Mouse (Mus musculus) olfactory bulb, adult 2 months (tissue): ENCODE data around the gene Tenm3. TPM values are rescaled to one million over a fixed set of nuclear protein-coding genes. Genes with fewer than 3 reads are reported as not detected.

Experiments
- H3K27ac ChIP-seq: fragments of 200-500 bp; 2 replicates; pipeline ENCODE4 v1.5.1; 2012; ENCODE audit warnings: low read depth, low read length; ENCODE audit not compliant: insufficient read depth
- H3K4me1 ChIP-seq: fragments of 200-500 bp; 2 replicates; pipeline ENCODE4 v1.6.1; 2012; ENCODE audit warnings: low read length; ENCODE audit not compliant: control insufficient read depth, insufficient read depth
- H3K4me3 ChIP-seq: fragments of 200-500 bp; 2 replicates; pipeline ENCODE4 v1.5.1; 2012; ENCODE audit warnings: mild to moderate bottlenecking, low read depth, low read length, moderate library complexity; ENCODE audit not compliant: insufficient read depth
- CTCF ChIP-seq: fragments of 200-500 bp; IDR thresholded peaks from 2 replicates; pipeline ENCODE4 v1.5.1; 2012; ENCODE audit warnings: low read depth, mild to moderate bottlenecking, low read length, moderate library complexity; ENCODE audit not compliant: insufficient read depth
- POLR2A ChIP-seq: fragments of 200-500 bp; IDR thresholded peaks from 2 replicates; pipeline ENCODE4 v1.6.1; 2012; ENCODE audit warnings: mild to moderate bottlenecking, low read depth, low read length, moderate library complexity; ENCODE audit not compliant: insufficient read depth
- WGBS: fragments of 180-500 bp; shearing (Covaris S2); methylation state at CpG from one replicate; pipeline ENCODE4 v1.1.7; 2018; 5-methylcytosine and 5-hydroxymethylcytosine counted together
- polyA plus RNA-seq: library from polyadenylated mRNA; stranded (reverse); fragments of >200 nt; gene quantifications from 2 replicates; pipeline ENCODE4 v1.2.4, GENCODE M21; 2012; ENCODE audit warnings: low replicate concordance; ENCODE audit not compliant: missing spikeins, insufficient read depth, insufficient read length

Tenm3 gene
- polyA plus RNA-seq, 1 experiment: 52.2 TPM

DNA sequence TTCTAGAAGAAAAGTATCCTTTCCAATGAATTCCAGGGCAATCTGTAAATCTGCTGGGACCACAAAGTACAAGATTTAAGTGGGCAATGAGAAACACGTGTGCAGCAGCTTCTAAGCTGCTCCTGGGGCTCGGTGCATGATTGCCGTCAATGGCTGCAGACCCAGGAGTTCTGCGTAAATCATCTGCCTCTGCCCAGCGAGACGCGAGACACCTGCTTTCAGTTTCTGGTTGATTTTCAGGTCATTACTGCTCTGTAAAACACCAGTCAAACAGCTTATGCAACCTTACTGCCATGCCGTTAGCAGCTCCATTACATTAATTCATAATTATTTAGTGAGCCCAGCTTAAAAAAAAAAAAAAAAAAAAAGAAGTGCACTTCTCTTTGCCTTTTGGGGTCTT lies 543.7 kb downstream of the Tenm3 start:
- 72% methylated on average over 8 of the region's 8 CpGs for WGBS

GRCm38 (mm10) chr8:48299341-48299740 lies 544.4 kb downstream of the Tenm3 start:
- H3K4me1 ChIP-seq: peaks cover 6% of the 10 kb centered on the region
- WGBS: 86% methylated on average over 12 of the region's 12 CpGs
- H3K27ac ChIP-seq: no peak overlapping the region
- H3K4me3 ChIP-seq: no peak overlapping the region
- no peak for TF ChIP-seq POLR2A
- TF ChIP-seq CTCF: no peak

More for the DNA sequence above, 543.7 kb downstream of the Tenm3 start:
- H3K27ac ChIP-seq: no peak overlapping the region
- TF ChIP-seq CTCF (no peak), POLR2A (no peak)
- H3K4me3 ChIP-seq: no peak overlapping the region
- peaks cover 6% of the 10 kb centered on the region for H3K4me1 ChIP-seq

DNA sequence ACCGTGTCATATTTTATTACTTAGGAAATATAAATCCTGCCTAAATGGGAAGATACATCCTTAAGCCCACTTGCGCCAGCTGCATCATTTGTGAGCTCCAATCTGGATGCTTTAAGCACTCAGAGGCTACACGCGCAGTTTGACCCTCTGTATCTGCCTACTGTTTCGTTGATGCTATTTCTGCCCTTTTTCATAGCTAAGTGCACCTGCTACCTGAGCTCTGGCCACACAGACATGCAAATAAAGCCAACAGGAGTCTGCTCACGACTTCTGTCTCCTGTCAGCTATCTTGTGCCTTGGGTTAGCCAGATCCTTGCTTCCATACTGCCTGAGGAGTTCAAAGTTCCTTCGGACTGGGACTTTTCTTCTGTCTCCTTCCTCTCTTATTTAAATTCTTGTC lies 547.4 kb downstream of the Tenm3 start:
- no peak overlapping the region for H3K27ac ChIP-seq
- no peak overlapping the region for H3K4me3 ChIP-seq
- WGBS: 89% methylated on average over 7 of the region's 7 CpGs
- peaks cover 6% of the 10 kb centered on the region for H3K4me1 ChIP-seq
- no peak for TF ChIP-seq CTCF
- no peak for TF ChIP-seq POLR2A

- Histone ChIP-seq H3K27ac (no peak overlapping the region), H3K4me1 (0 out of 2 replicates have a peak, but pooled peaks cover 3% of the 10 kb centered on the region), H3K4me3 (no peak overlapping the region)
- WGBS: 50% methylated on average over 6 of the region's 6 CpGs
- no peak for TF ChIP-seq CTCF
- TF ChIP-seq POLR2A: no peak
Observed at GRCm38 (mm10) chr8:48295558-48295957, 548.2 kb downstream of the Tenm3 start.

- Histone ChIP-seq H3K4me1 (0 out of 2 replicates have a peak, but pooled peaks cover 3% of the 10 kb centered on the region), H3K4me3 (no peak overlapping the region), H3K27ac (no peak overlapping the region)
- TF ChIP-seq POLR2A (no peak), CTCF (no peak)
- WGBS: 60% methylated on average over 3 of the region's 3 CpGs
Observed at GRCm38 (mm10) chr8:48293797-48294196, 550.0 kb downstream of the Tenm3 start.

- TF ChIP-seq CTCF: no peak
- TF ChIP-seq POLR2A: no peak
Observed at GRCm38 (mm10) chr8:48285432-48285831, 558.3 kb downstream of the Tenm3 start.

DNA sequence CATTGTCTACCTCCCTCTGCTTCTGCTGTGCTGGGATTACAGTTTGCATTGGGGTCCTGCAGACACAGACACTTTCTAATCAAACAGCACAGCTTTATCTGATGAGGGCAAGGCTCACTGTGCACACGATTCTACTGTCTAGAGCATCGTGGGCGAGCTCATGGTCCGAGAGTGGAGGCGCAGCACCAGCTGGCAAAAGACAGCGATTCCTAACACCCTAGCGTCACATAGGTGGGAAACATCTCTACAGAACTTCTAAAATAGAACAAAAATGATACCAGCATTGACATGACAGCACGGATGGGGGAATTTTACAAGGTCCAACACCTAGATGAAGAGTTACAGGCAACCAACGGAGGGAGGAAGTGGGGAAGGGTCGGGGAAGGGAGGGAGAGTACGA lies 561.9 kb downstream of the Tenm3 start:
- no peak overlapping the region for H3K27ac ChIP-seq
- no peak overlapping the region for H3K4me3 ChIP-seq
- WGBS: 91% methylated on average over 11 of the region's 11 CpGs
- TF ChIP-seq CTCF (no peak), POLR2A (no peak)
- H3K4me1 ChIP-seq: no peaks in the 10 kb centered on the region

More at GRCm38 (mm10) chr8:48285432-48285831, 558.3 kb downstream of the Tenm3 start:
- 74% methylated on average over 10 of the region's 10 CpGs for WGBS
- no peaks in the 10 kb centered on the region for H3K4me1 ChIP-seq
- H3K27ac ChIP-seq: no peak overlapping the region
- no peak overlapping the region for H3K4me3 ChIP-seq

DNA sequence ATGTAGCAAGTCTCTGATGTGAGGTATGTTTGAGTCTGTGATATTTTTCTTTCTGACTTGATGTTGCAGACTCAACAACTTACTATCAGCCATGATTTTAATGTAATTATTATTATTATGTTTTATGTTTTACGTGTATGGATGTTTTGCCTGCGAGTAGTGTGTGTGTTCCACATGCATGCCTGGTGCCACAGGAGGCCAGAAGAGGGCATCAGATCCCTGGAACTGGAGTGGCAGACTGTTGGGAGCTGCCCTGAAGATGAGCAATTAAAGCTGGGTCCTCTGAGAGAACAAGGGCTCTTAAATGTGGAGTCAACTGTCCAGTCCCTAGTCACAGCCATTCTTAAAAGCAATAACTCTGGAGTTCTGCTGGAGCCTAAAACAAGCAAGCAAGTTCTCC lies 564.4 kb downstream of the Tenm3 start:
- H3K4me1 ChIP-seq: no peaks in the 10 kb centered on the region
- H3K27ac ChIP-seq: no peak overlapping the region
- TF ChIP-seq POLR2A (no peak), CTCF (no peak)
- 91% methylated on average over 2 of the region's 2 CpGs for WGBS
- no peak overlapping the region for H3K4me3 ChIP-seq

DNA sequence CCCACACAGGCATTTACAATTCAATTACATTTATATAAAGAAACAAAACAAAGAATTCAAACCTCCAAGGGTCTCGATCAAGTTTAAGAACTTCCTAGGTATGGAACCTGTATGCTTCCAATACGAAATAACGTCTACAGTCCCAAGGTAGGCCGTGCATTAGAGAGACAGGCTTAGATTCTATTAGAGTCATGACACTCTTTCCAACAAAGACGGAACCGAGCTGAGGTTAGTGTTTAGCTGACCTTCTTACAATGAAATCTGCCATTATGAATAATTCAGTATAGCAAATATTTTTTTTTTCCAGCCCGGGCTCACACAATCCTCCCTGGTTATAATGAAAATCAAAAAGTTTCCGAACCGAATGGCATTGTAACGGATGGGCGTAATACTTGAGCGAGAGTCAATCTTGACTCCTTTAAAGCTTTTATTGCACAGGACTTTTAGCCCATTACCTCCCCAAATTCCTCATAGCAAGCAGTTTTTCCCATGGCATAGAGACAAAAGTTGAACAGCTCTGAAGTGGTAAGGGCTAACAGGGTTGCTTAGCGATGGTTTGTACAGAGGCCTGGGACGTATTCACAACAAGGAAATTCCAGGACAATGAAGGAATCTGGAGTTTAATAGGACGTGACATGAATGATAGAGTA lies 565.6 kb downstream of the Tenm3 start:
- Histone ChIP-seq H3K4me1 (0 out of 2 replicates have a peak, but pooled peaks cover 1% of the 10 kb centered on the region), H3K4me3 (no peak overlapping the region), H3K27ac (no peak overlapping the region)
- WGBS: 78% methylated on average over 15 of the region's 15 CpGs
- TF ChIP-seq CTCF (no peak), POLR2A (no peak)

- TF ChIP-seq CTCF (no peak), POLR2A (no peak)
- 78% methylated on average over 11 of the region's 11 CpGs for WGBS
- Histone ChIP-seq H3K27ac (no peak overlapping the region), H3K4me3 (no peak overlapping the region), H3K4me1 (0 out of 2 replicates have a peak, but pooled peaks cover 2% of the 10 kb centered on the region)
Observed at GRCm38 (mm10) chr8:48275066-48275465, 568.7 kb downstream of the Tenm3 start.
